Mouse (Mus musculus) CH12.LX (cell line): ENCODE measurements around the gene 1500011B03Rik.

ENCODE experiments used
- CTCF ChIP-seq, 2 experiments: IDR thresholded peaks in 1 of 2; conservative IDR thresholded peaks in 1 of 2; 2 replicates each; pipeline ENCODE4 v1.5.1; 2011 to 2012; ENCODE audit warnings: low read depth in 2 of 2, low read length in 2 of 2, improper control_type of control experiment in 1 of 2, inconsistent platforms in 1 of 2, mild to moderate bottlenecking in 1 of 2, moderate library complexity in 1 of 2
- EP300 ChIP-seq: IDR thresholded peaks from 2 replicates; pipeline ENCODE4 v1.6.1; 2011; ENCODE audit warnings: low read length, improper control_type of control experiment
- GABPA ChIP-seq: IDR thresholded peaks from 2 replicates; pipeline ENCODE4 v1.6.1; 2012; ENCODE audit warnings: low read depth, low read length, improper control_type of control experiment, inconsistent platforms; ENCODE audit not compliant: insufficient replicate concordance
- MAZ ChIP-seq: IDR thresholded peaks from 2 replicates; pipeline ENCODE4 v1.6.1; 2012; ENCODE audit warnings: low read depth, mild to moderate bottlenecking, inconsistent platforms, low read length, improper control_type of control experiment, moderate library complexity
- SIN3A ChIP-seq: IDR thresholded peaks from 2 replicates; pipeline ENCODE4 v1.6.1; 2012; ENCODE audit warnings: low read length, improper control_type of control experiment, inconsistent platforms
- SMC3 ChIP-seq: IDR thresholded peaks from 2 replicates; pipeline ENCODE4 v1.6.1; 2011; ENCODE audit warnings: low read depth, low read length, improper control_type of control experiment

DNA sequence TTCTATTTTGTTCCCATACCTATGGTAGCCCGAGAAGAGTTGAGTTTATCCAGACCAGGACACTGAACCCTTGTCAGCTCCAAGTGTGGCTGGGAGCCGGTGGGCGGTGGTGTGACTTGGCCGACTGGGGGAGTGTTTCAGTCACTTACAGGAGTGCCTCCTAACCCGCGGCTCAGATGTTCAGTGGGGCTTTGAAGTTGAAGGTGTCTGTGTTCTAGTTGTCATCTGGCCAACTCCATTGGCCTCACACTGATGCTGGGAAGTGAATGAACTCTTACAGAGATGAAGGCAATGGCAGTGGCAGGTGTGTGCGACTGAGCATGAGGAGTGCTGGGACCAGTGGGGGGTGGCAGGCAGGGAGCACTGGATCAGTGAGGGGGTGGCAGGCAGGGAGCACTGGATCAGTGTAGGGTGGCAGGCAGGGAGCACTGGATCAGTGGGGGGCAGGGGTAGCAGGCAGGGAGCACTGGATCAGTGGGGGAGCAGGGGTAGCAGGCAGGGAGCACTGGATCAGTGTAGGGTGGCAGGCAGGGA lies 43.2 kb downstream of the 1500011B03Rik start:
- TF ChIP-seq MAZ (no peak), SIN3A (no peak), CTCF (conservative IDR thresholded peaks at IDR 0.05 in 1 of 2, IDR thresholded peaks at IDR 0.05 in 1 of 2; ENCODE audit: low read depth in 2 of 2, low read length in 2 of 2) (no peak), SMC3 (no peak), GABPA (no peak), EP300 (no peak)
